Mouse (Mus musculus): ENCODE measurements around the gene Rnf135.
"Not testable (repeated sequence)": the region's sequence is repeated elsewhere in the genome, so short reads cannot be mapped to it uniquely, and the experiment has no call there.

Gene Rnf135

GRCm38 (mm10) chr11:80163362-80164116 lies 20.1 kb upstream of the Rnf135 start:
- no peak for DNase-seq (ENCODE audit: low read depth, low spot score)

GRCm38 (mm10) chr11:80164224-80164623 lies 19.4 kb upstream of the Rnf135 start:
- DNase-seq (ENCODE audit: low read depth, low spot score): no peak

- DNase-seq (ENCODE audit: low read depth, low spot score): no peak
Observed at GRCm38 (mm10) chr11:80168121-80168520, 15.5 kb upstream of the Rnf135 start.

- DNase-seq (ENCODE audit: low read depth, low spot score): no peak
Observed at GRCm38 (mm10) chr11:80168611-80169249, 14.9 kb upstream of the Rnf135 start.

GRCm38 (mm10) chr11:80169629-80170028 lies 14.0 kb upstream of the Rnf135 start:
- no peak for DNase-seq (ENCODE audit: low read depth, low spot score)

DNA sequence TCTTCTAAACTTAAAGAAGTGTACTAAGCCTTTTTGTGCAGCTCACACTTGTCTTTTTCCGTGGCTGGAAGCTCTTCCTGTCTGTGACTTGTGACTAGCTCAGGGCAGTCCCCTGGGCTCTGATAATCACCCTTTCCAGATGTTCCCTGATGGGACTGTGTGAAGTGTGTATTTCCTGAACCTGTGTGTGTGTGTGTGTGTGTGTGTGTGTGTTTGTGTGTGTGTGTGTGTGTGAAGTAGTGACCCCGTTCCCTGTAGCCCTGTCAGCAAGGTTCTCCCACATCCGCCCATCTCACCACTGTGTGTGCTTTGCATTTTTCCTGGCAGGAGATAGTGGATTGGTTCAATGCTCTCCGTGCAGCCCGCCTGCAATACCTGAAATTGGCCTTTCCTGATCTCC lies 13.3 kb upstream of the Rnf135 start:
- no peak for DNase-seq (ENCODE audit: low read depth, low spot score)

DNA sequence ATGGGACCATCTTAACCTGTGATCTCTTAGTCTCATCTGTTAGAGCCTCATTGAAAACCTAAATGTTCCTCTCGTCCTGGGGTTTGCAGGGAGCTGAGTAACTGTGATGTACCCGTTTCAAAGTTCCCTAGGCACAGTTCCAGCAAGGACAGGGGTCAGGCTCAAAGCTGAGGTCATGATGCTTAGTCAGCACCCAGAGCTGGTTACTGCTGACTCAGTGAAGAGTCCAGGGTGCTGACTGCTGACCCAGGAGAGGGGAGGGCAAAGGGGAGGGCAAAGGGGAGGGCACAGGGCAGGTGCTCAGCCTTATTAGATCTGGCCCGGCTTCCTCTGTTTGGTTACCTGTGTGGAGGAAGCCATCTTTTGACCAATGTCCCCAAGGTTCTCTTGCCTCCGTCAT lies 11.8 kb upstream of the Rnf135 start:
- peak; percentile 51 for DNase-seq (ENCODE audit: low read depth, low spot score)

DNA sequence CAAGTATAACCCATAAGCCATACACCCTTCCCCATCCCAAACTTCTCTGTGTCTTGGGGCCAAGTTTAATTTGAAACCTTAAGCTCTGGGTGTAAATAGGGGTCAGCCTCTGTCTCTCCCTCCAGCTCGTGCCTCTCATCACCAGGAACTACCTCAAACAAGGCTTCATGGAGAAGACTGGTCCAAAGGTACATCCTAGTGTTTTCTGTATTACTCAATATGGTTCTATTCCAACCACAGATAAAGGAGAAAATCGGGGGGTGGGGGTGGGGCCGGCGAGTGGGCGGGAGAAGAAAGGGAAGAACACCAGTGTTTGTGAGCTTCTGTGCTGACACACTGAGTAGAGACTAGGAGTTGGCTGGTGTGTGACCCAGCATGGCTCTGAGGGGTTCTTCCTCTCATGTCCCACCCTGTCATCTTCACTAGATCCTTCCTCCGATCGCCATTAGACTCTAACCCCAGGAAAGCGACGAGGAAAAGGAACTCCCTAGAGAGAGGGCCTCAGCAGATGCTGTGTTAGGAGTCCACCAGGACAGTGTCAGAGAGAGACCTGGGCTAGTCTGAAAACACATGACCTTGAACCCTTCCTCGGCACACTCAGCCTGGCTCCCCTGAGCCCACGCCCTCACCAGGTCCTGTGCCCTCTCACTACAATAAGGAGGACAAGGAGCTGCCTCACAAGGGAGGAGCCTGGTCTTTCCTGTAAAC lies 9.5 kb upstream of the Rnf135 start:
- DNase-seq (ENCODE audit: low read depth, low spot score): no peak

- no peak for DNase-seq (ENCODE audit: low read depth, low spot score)
Observed at GRCm38 (mm10) chr11:80176911-80177895, 6.4 kb upstream of the Rnf135 start.

DNA sequence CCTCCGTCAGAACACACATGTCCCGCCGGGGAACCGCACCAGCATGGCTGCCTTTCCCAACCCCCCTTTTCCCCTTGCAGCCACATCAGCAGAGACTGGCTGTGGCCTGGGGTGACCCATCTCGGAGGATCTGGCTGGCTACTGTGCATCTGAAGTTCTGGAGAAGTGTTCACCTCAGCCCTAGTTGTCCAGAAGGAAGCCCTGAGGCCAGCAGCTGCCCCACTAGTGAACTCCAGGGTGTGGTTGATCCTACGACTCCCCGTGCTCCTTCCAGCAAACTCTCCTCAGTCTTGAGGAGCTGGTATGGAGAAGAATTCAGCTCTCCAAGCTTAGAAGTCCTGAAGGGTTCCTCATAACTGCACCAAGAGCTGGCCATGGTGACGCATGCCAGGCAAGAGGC lies 5.3 kb upstream of the Rnf135 start:
- no peak for DNase-seq (ENCODE audit: low read depth, low spot score)

GRCm38 (mm10) chr11:80181021-80181749 lies 2.5 kb upstream of the Rnf135 start:
- no peak for DNase-seq (ENCODE audit: low read depth, low spot score)

DNA sequence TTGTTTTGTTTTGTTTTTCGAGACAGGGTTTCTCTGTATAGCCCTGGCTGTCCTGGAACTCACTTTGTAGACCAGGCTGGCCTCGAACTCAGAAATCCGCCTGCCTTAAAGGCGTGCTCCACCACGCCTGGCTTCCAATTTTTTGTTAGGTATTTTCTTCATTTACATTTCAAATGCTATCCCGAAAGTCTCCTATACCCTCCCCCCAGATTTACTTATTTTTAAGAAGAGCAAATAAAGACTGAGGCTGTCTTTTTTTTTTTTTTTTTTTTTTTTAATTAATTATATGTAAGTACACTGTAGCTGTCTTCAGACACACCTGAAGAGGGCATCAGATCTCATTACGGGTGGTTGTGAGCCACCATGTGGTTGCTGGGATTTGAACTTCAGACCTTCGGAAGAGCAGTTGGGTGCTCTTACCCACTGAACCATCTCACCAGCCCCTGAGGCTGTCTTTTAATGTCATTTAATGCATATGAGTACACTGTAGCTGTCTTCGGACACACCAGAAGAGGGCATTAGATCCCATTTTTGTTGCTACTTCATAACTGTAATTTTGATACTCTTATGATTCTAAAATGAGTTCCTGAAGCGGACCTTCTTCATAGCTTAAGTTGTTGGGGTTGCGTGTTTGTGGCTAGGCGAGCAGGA lies 472 bp upstream of the Rnf135 start:
- not testable (repeated sequence) for DNase-seq (ENCODE audit: low read depth, low spot score)

DNA sequence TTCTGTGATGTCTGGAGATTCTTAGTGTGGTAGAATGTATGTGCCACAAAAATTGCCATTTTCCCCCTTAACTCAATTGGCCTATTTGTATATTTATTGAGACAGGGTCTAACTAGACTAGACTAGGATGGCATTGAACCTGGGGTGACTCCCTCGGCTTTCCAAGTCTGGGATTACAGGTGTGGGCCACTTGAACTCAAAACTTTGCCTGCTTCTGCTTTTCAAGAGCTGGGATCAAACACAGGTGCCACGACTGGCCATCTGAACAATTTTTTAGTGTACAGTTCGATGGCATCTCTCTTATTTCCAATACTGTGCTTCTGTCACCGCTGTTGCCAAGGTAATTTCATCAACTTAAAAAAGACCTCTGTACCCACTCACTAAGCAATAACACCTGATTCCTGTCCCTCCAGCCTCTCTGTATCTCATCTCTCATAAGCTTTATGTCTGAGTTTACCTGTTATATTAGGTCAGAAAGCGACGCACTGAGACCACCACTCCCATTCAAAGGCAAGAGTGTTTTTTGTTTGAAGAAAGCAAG lies 950 bp downstream of the Rnf135 start:
- DNase-seq (ENCODE audit: low read depth, low spot score): no peak

DNA sequence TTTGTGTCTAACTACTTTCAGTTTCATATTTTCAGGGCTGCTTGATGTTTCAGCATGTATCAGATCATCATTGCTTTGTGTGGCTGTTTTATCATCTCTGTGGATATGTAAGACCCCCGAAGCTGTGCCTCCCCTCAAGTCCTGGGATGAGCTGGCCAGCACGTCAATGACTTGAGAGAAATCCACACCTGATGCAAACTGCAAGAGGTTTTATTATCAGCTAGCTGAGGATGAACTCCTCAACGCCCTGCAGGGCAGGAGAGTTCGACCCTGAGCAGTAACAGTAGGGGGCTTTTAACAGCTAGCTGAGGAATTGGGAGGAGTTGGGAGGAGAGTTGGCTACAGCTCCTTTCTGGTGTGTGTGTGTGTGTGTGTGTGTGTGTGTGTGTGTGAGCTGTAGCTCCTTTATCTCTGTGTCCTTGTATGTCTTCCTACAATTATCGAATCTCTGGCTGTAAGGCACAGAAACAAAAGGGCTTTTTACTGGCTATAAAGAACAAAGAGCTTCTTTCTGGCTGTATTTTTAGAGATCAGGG lies 1.9 kb downstream of the Rnf135 start:
- not testable (repeated sequence) for DNase-seq (ENCODE audit: low read depth, low spot score)

GRCm38 (mm10) chr11:80190280-80190679 lies 6.6 kb downstream of the Rnf135 start:
- DNase-seq (ENCODE audit: low read depth, low spot score): no peak

DNA sequence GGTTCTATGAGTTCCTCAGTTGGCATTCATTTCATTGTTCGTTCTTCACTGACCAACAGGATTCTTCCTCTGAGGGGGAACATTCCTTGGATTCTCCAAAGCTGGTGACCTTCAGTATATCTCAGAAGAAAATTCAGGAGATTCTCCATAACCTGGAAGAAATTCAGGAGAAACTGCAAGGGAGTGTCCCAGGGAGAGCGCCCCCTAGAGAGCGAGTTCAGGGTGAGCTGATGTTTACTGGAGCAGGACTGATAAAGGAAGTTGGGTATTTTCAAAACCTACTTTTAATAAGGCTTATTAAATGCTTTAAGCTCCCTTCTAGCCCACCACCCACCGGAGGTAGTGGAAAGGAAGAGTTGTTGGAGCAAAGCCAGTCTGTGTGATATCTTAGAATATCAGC lies 10.2 kb downstream of the Rnf135 start:
- no peak for DNase-seq (ENCODE audit: low read depth, low spot score)

- DNase-seq (ENCODE audit: low read depth, low spot score): no peak
Observed at GRCm38 (mm10) chr11:80196351-80196750, 12.7 kb downstream of the Rnf135 start.

- no peak for DNase-seq (ENCODE audit: low read depth, low spot score)
Observed at GRCm38 (mm10) chr11:80199316-80199715, 15.7 kb downstream of the Rnf135 start.

DNA sequence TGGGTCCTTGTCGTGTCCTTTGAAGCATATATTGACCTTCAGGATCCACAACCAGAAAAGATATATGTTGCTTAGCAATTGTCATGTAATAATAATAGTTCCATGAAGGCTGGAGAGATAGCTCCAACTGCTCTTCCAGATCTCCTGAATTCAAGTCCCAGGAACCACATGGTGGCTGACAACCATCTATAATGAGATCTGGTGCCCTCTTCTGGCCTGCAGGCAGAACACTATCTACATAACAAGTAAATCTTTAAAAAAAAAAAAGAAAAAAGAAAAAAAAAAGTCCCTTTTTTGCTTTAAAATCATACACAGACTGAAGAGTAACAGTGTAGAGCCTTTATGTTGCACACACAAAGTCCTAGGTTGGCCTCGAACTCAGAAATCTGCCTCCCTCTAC lies 16.1 kb downstream of the Rnf135 start:
- no peak for DNase-seq (ENCODE audit: low read depth, low spot score)

DNA sequence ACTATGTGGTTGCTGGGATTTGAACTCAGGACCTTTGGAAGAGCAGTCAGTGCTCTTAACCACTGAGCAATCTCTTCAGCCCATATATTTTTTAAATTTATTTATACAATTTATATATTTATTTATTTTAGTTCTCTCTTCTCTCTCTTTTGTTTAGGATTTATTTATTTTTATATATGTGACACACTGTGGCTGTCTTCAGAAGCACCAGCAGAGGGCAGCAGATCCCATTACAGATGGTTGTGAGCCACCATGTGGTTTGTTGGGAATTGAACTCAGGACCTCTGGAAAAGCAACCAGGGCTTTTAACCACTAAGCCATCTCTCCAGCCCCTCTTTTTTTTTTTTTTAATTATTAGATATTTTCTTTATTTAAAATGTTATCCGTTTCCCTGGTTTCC lies 16.7 kb downstream of the Rnf135 start:
- DNase-seq (ENCODE audit: low read depth, low spot score): no peak

Data from skeletal muscle tissue, adult 2 months (tissue).